Mouse (Mus musculus): ENCODE data around the gene Lypd6.

DNA sequence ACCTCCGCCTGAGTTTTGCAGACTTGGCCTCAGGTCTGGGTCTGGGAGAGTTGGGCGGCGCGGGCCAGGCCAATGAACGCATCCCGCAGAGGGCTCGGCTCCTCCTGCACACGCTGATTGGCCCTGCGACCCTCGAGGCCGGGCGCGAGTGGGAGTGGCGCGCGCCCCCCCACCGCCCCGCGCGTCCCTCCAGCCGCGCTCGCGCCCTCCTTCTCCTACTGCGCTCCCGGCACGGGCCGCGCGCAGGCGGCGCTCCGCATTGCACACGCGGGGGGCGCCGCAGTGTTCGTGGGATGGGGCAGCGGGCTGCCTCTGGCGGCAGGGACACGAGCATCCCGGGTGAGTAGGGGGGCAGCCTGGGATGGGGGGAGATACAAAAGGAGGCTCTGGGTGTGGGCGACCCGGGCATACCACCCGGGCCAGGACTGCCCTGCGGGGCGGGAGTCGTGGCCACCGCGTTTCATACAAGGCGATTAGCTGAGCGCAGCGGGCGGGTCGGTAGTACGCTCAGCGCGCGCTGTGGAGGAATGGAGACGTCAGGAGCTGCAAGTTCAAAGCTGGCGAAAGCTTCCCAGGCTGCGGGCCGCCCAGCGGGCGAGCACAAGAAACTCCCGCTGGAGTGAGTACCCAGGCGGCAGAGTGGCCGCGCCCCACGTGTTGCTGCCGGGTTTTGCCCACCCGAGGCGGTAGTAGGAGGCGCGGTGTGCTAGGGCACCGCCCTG lies at the start of gene Lypd6:
- TF ChIP-seq E2F4 (IDR thresholded peaks at IDR 0.05; ENCODE audit: insufficient read depth) = no peak
- TF ChIP-seq POLR2A (IDR thresholded peaks at IDR 0.05; ENCODE audit: insufficient read length, low read depth) = peak; percentile 47
- TF ChIP-seq MYOD1 (IDR thresholded peaks at IDR 0.05; ENCODE audit: control insufficient read depth in 1 of 3, insufficient read length in 2 of 3, low read depth in 2 of 3) = peak in 1 of 3 experiments; percentile 29
- TF ChIP-seq MAX (IDR thresholded peaks at IDR 0.05; ENCODE audit: low read depth) = no peak
- TF ChIP-seq POLR2AphosphoS2 (IDR thresholded peaks at IDR 0.05; ENCODE audit: insufficient read length, low read depth) = no peak
- TF ChIP-seq TCF12 (IDR thresholded peaks at IDR 0.05; ENCODE audit: insufficient read depth, poor library complexity, severe bottlenecking) = no peak
- no peak for TF ChIP-seq TCF3 (IDR thresholded peaks at IDR 0.05; ENCODE audit: insufficient read length, low read depth)

Data from myocyte (in vitro differentiated cells).